Mouse (Mus musculus) ES-CJ7 (cell line): ENCODE data around the gene Thap11.
A peak's percentile ranks its signal among the peaks of the same experiment; 100 is the strongest.

Experiments
- DNase-seq: peaks from one replicate; pipeline ENCODE4 v3.0.0; 2011; ENCODE audit warnings: low read depth, low spot score

Gene Thap11

DNA sequence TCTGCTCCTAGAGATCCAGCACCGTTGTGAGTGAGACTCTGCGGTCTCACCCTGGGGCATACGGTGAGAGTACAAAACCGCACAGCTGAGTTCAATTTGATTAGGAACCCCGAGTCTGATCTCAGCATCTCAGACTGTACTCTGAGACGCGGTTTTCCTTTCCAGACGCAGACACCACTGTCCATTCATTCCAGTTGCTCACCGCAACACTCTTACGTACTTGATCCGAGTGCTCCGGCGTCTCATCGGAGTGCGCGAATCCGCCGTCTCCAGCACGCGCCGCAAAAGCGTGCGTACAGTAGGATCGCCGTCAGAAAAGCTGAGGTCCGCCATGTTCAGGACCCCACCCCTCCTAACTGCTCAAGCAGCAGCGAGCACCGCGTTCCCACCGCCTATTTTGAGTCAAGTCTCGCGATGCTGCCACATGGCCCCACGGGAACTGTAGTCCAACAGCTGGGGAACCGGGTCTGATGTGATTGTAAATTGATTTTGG, 3.2 kb upstream of the Thap11 start:
- peak; percentile 99 for DNase-seq

DNA sequence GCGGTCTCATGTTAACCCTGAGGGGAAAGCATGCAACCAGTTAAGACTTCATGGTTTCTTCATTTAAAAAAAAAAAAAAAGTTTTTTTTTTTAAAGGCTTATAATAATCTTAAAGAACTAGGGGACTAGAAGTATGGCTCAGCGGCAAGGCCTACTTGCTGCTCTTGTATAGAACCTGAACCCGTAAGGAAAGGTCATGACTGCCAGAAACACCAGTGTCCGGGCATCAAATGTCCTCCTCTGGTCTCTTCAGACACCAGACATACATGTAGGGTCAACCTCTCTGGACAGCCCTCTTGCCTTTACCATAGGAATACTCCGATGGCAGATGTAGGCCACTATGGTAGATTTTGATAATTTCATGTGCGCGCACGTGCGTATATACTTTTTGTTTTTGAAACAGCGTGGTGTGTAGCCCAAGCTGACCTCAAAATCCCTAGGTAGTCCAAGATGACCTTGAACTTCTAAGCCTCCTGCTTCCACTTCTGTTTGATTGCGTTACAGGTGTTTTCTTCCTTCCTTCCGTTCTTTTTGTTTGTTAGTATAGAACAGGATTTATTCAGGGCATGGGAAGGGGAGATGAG, 2.7 kb upstream of the Thap11 start:
- DNase-seq, result peak; percentile 38

DNA sequence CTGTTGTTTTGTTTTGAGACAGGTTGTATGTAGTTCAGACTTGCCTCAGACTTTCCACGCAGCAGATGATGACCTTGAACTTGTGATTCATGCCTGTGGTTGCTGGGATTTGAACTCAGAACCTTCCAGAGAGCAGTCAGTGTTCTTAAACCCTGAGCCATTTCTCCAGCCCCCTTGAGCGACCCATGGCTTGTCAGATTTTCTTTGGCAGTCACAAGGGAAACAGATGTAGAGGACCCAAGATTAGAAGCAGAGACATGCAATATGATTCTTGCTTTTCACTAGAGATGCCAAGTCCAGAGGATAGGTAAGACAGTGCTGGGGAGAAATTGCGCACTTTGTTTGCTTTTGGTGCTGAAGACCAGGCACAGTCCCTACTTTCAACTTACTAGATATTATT, 1.8 kb upstream of the Thap11 start, which contains the start of gene Cenpt:
Gene Cenpt (minus strand): TSS at position 101 of the 400 bp plus-strand sequence.
- no peak for DNase-seq

DNA sequence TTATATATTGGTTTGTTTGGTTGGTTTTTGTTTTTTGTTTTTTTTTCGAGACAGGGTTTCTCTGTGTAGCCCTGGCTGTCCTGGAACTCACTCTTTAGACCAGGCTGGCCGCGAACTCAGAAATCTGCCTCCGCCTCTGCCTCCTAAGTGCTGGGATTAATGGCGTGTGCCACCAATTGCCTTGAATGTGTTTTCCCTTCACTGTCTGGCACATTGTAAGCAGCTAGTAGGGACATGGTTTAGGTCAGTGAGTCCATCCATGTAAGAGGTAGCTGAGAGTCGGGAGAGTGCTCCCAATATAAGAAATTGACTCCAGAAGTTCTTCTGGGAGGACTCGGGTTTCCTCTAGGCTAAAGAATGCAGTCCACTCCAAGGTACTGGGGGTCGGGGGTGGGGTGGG, 629 bp upstream of the Thap11 start:
- DNase-seq, result no peak

DNA sequence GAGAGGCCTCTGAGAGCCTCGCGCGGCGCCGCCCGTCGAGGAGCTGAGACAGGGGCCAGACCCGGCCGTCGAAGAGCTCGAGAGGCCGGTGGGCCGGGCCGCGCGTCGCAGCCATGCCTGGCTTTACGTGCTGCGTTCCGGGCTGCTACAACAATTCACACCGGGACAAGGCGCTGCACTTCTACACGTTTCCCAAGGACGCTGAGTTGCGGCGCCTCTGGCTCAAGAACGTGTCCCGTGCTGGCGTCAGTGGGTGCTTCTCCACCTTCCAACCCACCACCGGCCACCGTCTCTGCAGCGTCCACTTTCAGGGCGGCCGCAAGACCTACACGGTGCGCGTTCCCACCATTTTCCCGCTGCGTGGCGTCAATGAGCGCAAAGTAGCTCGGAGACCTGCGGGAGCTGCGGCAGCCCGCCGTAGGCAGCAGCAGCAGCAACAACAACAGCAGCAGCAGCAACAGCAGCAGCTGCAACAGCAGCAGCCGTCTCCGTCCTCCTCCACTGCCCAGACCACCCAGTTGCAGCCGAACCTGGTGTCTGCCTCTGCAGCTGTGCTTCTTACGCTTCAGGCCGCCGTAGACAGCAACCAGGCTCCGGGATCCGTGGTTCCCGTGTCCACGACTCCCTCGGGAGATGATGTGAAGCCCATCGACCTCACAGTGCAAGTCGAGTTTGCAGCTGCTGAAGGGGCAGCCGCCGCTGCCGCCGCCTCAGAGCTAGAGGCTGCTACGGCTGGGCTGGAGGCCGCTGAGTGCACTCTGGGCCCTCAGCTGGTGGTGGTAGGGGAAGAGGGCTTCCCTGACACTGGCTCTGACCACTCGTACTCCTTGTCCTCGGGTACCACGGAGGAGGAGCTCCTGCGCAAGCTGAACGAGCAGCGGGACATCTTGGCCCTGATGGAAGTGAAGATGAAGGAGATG, 576 bp downstream of the Thap11 start:
- DNase-seq, result no peak

DNA sequence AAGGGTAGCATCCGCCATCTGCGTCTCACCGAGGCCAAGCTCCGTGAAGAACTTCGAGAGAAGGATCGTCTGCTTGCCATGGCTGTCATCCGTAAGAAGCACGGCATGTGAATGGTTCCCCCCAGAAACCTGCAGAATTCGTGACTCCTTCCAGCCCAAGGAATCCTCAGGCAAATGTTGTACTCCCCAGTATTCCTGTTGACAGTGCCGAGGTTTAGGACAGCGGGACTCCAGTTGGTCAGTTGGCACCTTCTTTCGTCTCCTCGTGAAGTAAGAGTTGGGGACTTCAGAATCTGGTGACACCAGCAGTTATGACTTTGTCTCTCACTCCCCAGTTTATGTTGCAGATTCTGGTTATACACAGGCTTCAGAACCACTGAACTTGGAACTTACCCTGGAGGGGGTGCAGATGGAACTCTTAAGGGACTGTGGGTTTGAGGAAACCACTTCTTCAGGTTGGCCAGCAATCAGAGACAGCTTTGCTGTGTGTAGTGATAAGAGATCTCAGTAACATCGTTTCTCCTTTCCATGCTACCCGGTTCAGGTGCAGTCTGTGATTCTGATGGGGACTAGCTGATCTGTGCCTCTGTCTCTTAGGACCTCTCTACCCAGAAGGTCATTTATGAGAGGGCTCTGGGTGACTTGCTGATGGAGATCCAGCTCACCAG, 1.4 kb downstream of the Thap11 start:
- DNase-seq, result no peak

DNA sequence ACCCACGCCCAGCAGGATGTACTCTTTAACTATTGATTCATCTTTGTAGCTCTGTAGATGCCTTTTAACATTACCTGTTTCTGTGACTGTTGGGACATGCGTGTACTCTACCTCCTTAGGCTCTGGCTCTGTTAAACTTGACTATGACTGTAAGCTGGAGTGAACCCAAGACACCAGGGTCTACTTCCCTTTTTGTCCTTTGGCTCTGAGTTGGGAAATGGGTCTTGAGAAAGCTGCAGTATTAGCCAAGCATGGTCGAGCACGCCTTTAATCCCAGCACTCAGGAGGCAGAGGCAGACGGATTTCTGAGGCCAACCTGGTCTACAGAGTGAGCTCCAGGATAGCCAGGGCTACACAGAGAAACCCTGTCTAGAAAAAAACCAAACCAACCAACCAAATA, 3.6 kb downstream of the Thap11 start:
- no peak for DNase-seq

DNA sequence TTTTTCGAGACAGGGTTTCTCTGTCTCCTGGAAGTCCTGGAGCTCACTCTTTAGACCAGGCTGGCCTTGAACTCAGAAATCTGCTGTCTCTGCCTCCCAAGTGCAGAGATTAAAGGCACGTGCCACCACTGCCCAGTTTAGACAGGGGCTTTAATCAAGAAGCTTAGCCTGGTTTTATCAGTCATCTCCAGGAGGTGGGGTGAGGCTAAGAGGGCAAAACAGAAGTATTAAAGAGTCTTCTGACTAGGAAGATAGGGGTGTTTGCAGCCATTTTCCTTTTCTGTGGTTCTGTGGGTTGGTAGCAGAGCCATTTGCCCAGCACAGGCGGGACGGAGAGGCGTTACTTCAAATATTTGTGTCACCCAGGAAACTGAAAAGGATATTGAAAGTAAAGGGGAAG, 4.4 kb downstream of the Thap11 start:
- no peak for DNase-seq

DNA sequence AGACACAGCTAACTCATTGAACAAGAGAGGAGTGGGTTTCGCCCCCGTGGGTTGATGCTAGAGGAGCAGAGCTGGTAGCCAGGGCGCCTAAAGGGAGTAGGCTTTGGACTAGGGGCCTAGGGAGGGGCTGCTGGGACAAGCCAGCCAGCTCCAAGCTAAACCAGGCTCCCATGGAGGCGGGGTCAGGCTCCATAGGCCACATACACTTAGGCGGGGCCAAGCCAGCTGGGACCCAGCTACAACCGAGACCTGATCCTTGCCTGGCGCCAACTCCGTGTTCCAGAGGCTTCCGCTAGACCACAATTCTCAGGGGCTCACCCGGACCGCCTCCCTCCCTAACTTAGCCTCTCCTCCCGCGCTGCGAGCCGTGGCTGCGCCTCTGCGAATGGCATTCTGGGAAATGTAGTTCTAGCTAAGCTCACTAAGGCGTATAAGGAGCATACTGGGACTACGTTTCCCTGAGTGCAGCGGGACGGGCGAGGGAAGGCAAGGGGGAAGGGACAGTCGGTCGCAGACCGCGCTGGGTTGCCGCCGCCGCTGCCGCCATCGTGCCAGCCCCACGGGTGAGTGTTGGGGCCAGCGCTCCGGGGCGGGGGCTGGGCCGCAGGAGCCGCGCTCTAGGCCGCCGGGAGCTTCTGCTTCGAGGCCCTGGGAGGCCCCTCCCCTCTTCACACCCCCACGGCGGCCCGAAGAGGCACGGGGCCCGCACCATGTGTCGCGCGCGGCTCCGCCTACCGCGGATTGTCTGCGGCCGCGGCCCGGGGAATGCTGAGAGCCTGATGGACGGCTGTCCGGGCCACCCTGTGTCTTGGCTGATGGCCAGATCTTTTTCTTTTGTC, 5.4 kb downstream of the Thap11 start, which contains the start of gene Nutf2:
Gene Nutf2 (plus strand): TSS at position 438 of the 839 bp plus-strand sequence.
- DNase-seq, result peak; percentile 100

DNA sequence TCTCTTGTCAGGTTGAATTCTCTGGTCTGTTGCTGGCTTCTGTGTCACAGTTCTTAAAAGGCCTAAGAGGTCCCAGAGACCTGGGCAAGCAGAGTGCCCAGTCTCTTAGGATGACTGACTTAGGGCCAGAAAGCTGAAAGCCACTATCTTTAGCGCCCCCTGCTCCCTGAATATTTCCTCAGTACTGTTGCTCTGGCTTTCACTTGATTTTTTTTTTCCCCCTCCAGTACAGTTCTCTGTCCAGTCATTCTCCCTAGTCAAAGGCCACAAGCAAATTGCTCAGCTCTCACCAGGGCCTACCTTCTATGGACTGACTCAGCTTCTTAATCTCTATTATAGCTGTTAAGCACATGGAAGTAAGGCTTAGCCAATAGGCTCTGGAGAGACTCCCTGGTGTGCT, 7.0 kb downstream of the Thap11 start:
- DNase-seq, result peak; percentile 63

DNA sequence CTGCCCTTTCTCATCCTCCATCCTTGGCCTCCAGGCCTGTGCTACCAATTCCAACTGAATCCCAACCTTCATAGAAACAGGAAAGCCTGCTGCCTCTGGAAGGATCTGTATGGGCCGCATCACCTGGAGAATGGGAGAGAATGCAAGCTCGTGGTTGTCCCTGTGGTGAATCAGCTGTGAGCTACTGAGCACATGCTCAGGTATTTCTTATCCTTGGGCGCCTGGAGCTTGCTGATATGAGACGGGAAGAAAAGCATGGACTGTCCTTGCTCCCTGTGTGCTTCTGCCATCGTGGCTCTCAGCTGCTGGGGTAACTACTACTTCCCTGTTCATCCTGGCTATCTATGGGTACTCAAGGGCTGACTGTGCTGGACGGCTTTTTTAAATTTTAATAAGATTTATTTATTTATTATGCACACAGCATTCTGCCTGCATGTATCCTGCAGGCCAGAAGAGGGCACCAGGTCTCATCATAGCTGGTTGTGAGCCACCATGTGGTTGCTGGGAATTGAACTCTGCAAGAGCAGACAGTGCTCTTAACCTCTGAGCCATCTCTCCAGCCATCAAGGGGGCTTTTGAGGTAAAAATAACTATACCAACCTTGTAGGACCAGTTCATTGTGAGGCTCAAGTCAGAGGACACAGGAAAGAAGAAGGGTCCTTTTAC, 11.6 kb downstream of the Thap11 start:
- peak; percentile 51 for DNase-seq

DNA sequence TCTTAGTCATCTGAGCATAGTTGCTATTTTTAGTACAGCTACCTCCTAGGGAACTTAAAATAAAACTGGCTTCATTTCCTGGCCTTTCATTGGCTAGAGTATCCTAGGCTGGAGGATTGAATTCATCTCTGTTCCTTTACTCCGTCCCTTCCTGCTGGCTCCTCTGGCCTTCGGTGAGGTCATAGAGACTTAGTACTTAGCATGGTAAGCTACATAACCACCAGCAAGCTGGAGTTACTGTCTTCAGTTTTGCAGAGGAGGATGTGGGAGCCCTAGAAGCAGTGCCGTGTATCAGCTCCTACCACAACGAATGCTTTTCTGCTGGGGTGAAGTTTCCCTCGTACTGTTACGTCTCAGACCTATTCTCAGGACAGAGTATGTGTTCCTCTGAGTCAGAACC, 19.4 kb downstream of the Thap11 start:
- DNase-seq, result no peak

DNA sequence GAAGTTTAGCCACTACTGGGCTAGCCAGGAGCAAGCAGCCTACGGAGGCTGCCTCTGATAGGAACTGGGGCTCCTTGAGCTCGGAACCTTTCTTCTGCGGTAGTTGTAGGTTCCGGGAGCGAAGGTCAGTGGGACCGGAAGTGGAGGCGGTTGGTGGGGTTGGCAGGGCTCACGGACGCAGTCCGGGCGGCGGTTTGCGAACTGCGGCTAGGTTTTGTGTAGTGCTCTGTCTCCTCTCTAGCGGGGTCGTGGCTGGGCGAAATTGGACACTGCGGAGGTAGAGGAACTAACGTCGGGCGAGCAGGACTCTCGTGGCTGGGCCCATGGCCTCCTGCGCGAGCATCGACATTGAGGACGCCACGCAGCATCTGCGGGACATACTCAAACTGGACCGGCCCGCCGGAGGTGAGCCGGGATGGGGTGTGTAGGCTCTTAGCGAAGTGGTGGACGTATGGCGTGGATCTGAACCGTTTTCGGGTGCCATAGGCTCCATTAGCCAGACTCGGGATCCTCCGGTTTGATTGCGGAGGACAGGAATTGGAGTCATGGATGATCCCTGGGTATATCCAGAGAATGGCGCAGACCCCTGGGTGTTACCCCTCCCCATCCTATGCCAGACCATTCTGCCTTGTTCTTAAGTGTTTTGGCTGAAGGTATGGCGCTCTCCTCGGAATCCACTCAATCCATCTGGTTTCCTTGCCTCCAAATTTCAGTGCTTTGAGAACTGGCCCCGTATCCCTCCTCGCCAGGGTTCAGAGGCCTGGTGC, 26.0 kb downstream of the Thap11 start, which contains the start of gene Edc4:
Gene Edc4 (plus strand): TSS at position 128 of the 767 bp plus-strand sequence.
- DNase-seq, result peak; percentile 89

DNA sequence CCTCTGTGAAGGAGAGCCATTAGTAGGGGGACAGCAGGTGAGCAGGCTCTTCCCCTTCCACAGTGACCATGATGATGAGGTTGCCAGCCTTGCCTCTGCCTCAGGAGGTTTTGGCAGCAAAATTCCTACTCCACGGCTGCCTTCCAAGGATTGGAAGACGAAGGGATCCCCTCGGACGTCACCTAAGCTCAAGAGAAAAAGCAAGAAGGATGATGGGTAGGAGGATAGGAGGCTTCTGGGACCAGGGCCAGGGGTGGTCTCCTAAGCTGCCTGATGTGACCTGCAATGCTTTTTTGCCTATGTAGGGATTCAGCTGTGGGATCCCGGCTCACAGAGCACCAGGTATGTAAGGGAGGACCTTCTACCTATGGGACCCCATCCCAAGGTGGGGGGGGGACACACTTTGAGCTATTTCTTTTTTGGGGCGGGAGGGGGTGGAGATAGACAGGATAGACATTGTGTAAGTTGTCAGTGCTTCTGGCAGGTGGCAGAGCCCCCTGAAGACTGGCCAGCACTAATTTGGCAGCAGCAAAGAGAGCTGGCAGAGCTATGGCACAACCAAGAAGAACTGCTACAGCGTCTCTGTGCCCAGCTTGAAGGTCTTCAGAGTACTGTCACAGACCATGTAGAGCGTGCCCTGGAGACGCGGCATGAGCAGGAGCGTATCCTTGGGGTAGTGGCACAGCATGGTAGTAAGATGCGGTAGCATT, 35.0 kb downstream of the Thap11 start:
- no peak for DNase-seq

DNA sequence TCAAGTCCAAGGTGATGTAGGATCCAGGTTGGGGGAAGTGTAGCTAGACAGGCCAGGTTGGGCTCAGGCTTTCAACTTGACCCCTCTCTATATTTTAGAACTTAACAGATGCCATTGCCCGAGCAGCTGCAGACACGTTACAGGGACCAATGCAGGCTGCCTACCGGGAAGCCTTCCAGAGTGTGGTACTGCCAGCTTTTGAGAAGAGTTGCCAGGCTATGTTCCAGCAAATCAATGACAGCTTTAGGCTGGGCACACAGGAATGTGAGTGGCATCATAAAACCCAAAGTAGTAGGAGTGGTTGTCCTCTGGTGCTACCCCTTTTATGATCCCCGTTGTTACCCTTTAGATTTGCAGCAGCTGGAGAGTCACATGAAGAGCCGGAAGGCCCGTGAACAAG, 35.9 kb downstream of the Thap11 start:
- no peak for DNase-seq

DNA sequence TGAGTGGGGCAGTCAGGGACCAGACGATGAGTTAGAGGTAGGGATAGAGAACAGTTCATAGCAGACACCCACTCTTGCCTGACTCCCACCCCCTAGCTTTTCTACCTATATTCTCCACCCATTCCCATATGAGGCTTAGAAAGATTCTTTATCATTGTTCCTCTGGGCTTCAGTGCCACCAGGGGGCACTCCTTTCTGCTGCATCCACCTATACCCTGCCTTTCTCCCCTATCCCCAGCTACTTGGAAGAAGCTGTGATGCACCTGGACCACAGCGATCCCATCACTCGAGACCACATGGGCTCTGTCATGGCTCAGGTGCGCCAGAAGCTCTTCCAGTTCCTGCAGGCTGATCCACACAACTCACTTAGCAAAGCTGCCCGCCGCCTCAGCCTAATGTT, 37.5 kb downstream of the Thap11 start:
- DNase-seq, result peak; percentile 63

DNA sequence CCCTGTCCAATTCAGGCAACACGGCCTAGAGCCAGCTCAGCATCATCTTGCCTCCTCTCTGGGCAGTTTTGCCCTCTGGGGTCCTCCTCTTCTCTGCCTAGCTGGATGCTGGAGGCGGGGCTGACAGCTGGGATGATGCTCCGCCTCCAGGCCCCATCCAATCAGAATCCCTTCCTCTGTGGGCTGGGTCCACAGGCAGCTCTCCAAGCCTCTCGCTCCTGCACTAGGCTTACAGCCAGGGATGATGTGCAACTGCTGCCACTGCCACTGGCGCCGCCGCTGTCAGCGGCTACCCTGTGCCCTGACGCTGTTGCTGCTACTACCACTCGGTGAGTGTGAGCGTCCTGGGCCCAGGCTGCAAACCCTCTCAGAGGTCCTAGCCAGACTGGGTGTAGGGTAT, 38.4 kb downstream of the Thap11 start, which contains the start of gene Nrn1l:
Gene Nrn1l (plus strand): TSS at position 229 of the 400 bp plus-strand sequence.
- DNase-seq, result peak; percentile 86

DNA sequence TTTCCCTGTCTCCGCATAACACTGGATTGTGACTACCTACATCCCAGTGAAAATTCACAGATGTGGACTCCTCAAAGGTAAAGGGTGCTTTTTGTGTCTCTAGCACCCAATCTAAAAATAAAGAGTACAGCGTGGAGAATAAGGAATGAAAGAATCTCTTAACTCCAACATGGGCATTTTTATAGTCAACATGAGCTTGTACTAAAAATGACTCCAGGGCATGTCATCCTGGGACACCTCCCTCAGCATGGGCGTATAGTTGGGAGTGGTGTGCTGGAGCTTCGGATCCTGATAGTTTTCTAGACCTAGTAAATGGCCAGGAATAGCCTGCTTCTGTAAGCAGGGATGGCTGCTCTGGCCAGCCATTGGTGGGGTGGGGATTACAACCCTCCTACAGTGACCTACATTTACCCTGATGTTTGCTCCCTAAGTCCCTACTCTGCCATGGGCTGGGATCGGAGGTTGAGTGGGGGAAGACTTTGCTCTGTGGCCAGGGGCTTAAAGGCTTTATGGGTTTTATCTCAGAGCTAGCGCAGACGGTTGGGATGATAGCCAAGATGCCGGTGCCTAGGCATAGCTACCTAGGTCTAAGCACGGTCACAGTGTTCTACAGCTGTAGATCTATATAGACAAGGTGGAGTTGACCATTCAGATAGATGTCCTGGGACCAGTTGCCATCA, 43.0 kb downstream of the Thap11 start:
- no peak for DNase-seq
